Comparison of ENCODE assay signal across 38 mouse cellular contexts in genomic region chr1:74977001-74977400, GRCm38 (mm10). TPM values are rescaled to one million over a fixed set of nuclear protein-coding genes. Genes with fewer than 3 reads are reported as not detected.
"Had no signal": no experiment of that assay in that cellular context is flagged by ENCODE, and none has a peak within 500 bp of the region (broad histone marks: within the 10 kb centered on the region; RNA-seq: fewer than 3 reads in every experiment).

No protein-coding gene starts in this region.

- H3K27ac ChIP-seq: heart, embryonic 10.5 days; heart, embryonic 13.5 days; heart, embryonic 15.5 days; hindbrain, embryonic 10.5 days; hindbrain, embryonic 12.5 days; hindbrain, embryonic 13.5 days; hindbrain, embryonic 14.5 days; hindbrain, embryonic 15.5 days; hindbrain, postnatal 0 days; intestine, embryonic 15.5 days; kidney, embryonic 15.5 days; kidney, postnatal 0 days; layer of hippocampus, adult 2 months had no signal

- H3K4me3 ChIP-seq: heart, embryonic 10.5 days; heart, embryonic 12.5 days; heart, embryonic 13.5 days; heart, embryonic 15.5 days; hindbrain, embryonic 10.5 days; hindbrain, embryonic 12.5 days; hindbrain, embryonic 13.5 days; hindbrain, embryonic 15.5 days; intestine, embryonic 15.5 days; kidney, embryonic 15.5 days; layer of hippocampus, adult 2 months had no signal

- H3K9ac ChIP-seq: heart, embryonic 12.5 days; heart, embryonic 13.5 days; heart, embryonic 15.5 days; hindbrain, embryonic 12.5 days; hindbrain, embryonic 13.5 days; hindbrain, embryonic 14.5 days; hindbrain, embryonic 15.5 days; intestine, embryonic 15.5 days; kidney, embryonic 15.5 days had no signal

- H3K36me3 ChIP-seq: heart, embryonic 10.5 days; heart, embryonic 12.5 days; heart, embryonic 13.5 days; heart, embryonic 15.5 days; hindbrain, embryonic 10.5 days; hindbrain, embryonic 12.5 days; hindbrain, embryonic 13.5 days; hindbrain, embryonic 15.5 days; intestine, embryonic 15.5 days; kidney, embryonic 15.5 days had no signal

- H3K4me2 ChIP-seq: heart, embryonic 11.5 days; heart, embryonic 12.5 days; heart, embryonic 13.5 days; heart, embryonic 15.5 days; hindbrain, embryonic 12.5 days; hindbrain, embryonic 13.5 days; hindbrain, embryonic 14.5 days; hindbrain, embryonic 15.5 days; intestine, embryonic 15.5 days; kidney, embryonic 15.5 days had no signal

- H3K27me3 ChIP-seq: heart, embryonic 12.5 days; heart, embryonic 13.5 days; heart, embryonic 15.5 days; hindbrain, embryonic 12.5 days; hindbrain, embryonic 13.5 days; hindbrain, embryonic 15.5 days; intestine, embryonic 15.5 days; kidney, embryonic 15.5 days had no signal

- H3K4me1 ChIP-seq: heart, embryonic 13.5 days; heart, embryonic 15.5 days; hindbrain, embryonic 15.5 days; intestine, embryonic 15.5 days had no signal

- H3K9me3 ChIP-seq: heart, embryonic 10.5 days; heart, embryonic 12.5 days; heart, embryonic 13.5 days; heart, embryonic 15.5 days; hindbrain, embryonic 10.5 days; hindbrain, embryonic 12.5 days; hindbrain, embryonic 13.5 days; hindbrain, embryonic 15.5 days; intestine, embryonic 15.5 days; kidney, embryonic 15.5 days had no signal

- DNase-seq: heart, postnatal 10 days; heart, postnatal 14 days; heart, postnatal 36 days; heart, postnatal 4 days; kidney, adult 11 months; kidney, adult 18-20 months; kidney, adult 2 months; kidney, adult 8-10 months; kidney, adult 9 months; kidney, postnatal 10 days; kidney, postnatal 14 days; kidney, postnatal 25 days; kidney, postnatal 36 days; kidney, postnatal 4 days; layer of hippocampus, adult 9-11 months; layer of hippocampus, postnatal 36 days had no signal

- ATAC-seq: hindbrain, embryonic 16.5 days; hindbrain, postnatal 0 days; inflammation-experienced regulatory T-cells, adult 6 months; intestine, embryonic 15.5 days; intestine, embryonic 16.5 days; intestine, postnatal 0 days had no signal

RNA-seq across cellular contexts. Expression of gene Ihh, which starts 25.5 kb away (rescaled TPM):
- polyA plus RNA-seq: inflammation-experienced regulatory T-cells, adult 6 months had no signal

RNA-seq across cellular contexts. Expression of gene Cfap65, which starts 41.6 kb away (rescaled TPM):
- polyA plus RNA-seq: heart, embryonic 10.5 days; heart, embryonic 11.5 days; heart, embryonic 12.5 days; heart, embryonic 13.5 days; heart, embryonic 14.5 days; heart, embryonic 15.5 days; heart, postnatal 0 days; inflammation-experienced regulatory T-cells, adult 6 months; kidney, embryonic 14.5 days had no signal
